Mouse (Mus musculus) erythroblast, adult 5-6 weeks (primary cell): ENCODE data around the gene Aldh5a1. TPM values are rescaled to one million over a fixed set of nuclear protein-coding genes. Genes with fewer than 3 reads are reported as not detected.
A peak's percentile ranks its signal among the peaks of the same experiment; 100 is the strongest.
"Not testable (repeated sequence)": the region's sequence is repeated elsewhere in the genome, so short reads cannot be mapped to it uniquely, and the experiment has no call there.

Experiments used
- ATAC-seq: replicated peaks from 2 replicates; pipeline ENCODE4 v1.8.0; 2016; ENCODE audit warnings: moderate number of reproducible peaks, mild to moderate bottlenecking, moderate TSS enrichment, inconsistent platforms; ENCODE audit not compliant: poor library complexity, low FRiP score, severe bottlenecking
- total RNA-seq, 2 experiments: library from RNA; stranded (forward) in 1 of 2; stranded (reverse) in 1 of 2; fragments of 150-400 nt in 1 of 2; fragments of 200-764, 138-1000 nt in 1 of 2; gene quantifications; 2 replicates each; pipeline versions ENCODE4 v1.2.3 to v1.2.4; 2015 to 2017; ENCODE audit warnings: low replicate concordance in 2 of 2

Aldh5a1 gene
- total RNA-seq (2015; ENCODE audit: low replicate concordance) (0.21 and 0.38 TPM in 2 replicates), total RNA-seq (2017; ENCODE audit: low replicate concordance) (0.56 TPM in 1 of 2 replicates, not detected in the other)

DNA sequence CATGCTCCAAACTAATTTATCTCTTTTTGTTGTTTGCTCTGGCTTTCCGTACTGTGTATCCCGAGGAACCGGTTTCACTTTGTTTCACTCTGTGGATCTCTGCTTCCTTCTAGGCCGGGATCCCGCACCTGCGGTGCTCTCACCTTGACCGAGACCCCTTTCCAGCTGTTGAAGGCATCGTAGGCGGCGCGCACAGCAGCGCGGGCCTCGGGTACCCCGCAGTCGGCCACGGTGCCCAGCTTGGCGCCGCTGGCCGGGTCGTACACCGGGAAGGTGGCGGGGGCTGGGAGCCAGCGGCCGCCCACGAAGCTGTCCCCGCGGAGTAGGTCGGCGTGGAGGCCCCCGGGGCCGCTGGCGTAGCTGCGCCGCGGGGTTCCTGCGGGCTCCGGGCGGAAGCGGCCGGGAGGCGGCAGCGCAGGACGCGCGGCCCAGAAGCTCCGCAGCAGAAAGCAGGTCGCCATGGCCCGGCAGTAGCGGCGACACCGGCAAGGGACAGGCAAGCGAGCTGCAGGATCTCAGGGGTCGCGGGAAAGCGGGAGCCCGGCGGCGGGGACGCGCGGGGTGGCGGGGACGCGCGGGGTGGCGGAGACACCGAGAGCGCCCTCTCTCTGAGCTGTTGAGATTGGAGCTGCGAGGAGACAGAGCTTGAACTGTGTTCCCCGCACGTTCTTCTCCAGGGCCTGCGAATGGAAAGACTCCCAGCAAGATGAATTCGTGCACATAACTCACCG, at the start of gene Aldh5a1:
Gene Aldh5a1 (minus strand): TSS at position 554 of the 731 bp plus-strand sequence.
- no peak for ATAC-seq

DNA sequence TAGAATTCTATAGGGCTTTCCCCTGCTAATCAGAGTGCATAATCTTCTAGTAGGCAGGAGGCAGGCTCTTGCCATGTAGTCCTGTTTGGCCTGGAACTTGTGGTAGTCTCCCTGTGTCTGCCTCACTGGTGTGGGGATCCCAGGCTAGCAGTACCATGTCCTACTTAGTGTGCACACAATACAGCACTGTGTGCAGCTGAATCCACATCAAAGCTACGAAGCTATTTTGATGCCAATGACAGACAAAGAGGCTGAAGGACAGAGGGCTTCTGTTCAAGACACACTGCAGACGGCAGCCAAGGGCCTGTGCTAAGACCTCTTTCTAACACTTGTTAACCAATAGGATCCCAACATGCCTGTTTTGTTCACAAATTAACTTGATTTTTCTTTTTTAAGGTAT, 48.0 kb upstream of the Aldh5a1 start:
- no peak for ATAC-seq

DNA sequence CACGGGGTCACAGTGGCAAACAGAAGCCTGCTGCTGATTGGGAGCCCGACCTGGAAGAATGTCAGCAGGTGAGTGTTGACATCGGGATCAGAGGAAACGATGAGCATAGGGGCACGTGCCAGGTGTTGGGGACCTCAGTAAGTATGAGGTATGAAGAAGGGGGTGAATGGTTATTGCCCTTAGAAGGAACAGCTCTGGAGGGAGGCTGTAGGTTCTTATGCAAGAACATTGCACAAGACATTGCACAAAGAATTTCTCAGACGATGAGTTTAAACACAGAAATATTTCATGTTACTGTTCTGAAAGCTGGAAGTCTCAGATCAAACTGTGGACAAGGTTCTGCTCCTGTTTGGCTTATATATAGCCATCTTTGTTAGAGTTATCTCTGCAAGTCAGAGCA, 43.6 kb upstream of the Aldh5a1 start:
- ATAC-seq = no peak

DNA sequence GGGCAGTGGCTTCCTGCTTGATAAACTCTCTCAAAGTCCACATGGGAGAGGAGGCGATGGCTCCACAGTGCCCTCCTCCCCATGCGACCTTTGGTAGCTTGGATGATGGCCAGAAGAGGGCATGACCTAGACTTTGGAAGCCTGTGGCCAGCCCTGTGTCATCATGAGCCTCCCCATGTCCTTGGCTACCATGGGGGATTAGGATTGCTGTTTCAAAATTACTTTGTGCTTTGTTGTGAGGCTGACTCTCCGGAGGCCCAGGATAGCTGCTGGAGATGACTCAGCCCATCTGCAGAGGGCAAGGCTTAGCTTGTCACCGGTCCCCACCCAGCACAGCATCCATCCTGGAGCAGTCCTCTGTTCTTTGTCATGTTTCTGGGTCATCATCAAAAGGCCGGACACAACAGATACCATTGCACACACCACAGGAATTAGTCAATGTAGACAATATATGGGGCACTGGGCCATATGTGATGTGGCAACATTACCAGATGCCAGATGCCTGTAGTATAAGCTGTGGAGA, 40.4 kb upstream of the Aldh5a1 start:
- no peak for ATAC-seq

DNA sequence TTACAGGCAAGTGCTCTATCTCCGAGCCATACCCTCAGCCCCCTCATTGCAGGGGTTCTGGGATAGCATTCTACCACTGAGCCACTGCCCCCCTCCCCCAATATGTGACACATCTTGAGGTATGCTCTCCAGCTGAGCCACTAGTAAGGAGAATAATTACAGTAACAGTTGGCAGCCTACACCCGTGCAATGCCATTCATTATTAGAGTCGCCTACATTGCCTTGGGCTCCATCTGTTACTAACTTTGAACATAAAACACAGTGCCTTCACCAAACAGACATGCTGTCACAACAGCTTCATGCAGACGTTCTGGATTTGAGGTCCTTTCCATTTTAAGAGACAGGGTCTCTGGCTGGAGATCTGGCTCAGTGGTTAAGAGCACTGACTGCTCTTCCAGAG, 38.9 kb upstream of the Aldh5a1 start:
- ATAC-seq = no peak

DNA sequence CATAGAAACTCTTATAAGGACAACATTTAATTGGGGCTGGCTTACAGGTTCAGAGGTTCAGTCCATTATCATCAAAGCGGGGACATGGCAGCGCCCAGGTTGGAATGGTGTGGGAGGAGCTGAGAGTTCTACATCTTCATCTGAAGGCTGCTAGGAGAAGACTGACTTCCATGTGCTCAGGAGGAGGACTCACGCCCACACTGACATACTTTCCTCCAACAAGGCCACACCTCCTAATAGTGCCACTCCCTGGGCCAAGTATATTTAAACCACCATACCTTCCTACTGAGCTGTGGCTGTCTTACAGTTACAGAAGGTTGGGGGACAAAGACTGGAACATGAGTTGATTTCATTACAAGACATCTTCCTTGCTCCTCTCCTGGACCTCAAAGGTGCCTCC, 34.3 kb upstream of the Aldh5a1 start:
- ATAC-seq = not testable (repeated sequence)

DNA sequence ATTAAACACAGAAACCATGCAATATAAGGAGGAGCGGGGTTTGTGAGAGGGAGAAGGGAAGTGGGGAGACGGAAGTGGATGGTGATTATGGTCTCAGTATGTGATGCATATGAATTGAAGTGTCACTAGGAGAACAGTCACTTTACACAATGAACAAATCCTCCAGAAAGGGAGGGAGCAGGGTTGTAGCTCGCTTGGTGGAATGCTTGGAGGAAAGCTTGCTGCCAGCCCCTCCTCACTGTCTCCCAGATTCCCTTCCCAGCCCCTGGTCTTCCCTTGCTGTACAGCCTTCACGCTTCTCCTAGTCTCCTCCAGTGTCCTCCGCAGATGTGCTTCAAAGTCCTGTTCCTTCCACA, 28.4 kb upstream of the Aldh5a1 start:
- ATAC-seq = no peak

DNA sequence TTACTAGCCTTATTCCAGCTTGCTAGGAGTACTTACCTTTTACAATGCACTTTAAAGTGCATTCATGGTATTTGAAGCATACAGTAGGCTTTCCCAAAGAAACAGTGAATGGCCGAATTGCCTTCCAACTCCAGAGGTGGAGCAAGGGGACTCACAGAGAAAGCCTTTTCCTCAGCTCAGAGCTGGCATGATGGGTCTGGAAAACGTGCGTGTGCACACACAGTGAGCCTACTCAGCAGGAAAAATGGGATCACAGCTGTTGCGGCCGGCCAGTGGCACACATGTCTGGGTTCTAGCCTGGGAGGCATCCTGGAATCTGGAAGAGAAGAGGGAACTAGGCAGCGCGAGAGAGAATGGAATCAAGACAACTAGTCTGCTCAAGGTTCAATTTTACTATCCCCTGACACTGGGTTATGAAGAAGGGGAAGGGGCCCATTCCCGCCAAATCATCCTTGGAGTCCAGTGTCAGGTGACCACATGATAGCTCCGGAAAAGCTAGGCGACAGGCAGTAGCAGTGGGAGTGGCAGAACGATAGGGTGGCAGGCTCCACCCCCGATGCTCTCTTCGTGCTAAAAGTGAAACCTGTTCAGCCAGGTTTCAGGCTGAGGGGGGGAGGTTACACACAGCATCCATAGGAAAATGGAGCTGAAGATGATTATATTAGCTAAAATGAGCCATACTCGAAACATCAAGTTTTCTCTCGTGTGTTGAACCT, 27.8 kb upstream of the Aldh5a1 start:
- peak; percentile 64 for ATAC-seq

DNA sequence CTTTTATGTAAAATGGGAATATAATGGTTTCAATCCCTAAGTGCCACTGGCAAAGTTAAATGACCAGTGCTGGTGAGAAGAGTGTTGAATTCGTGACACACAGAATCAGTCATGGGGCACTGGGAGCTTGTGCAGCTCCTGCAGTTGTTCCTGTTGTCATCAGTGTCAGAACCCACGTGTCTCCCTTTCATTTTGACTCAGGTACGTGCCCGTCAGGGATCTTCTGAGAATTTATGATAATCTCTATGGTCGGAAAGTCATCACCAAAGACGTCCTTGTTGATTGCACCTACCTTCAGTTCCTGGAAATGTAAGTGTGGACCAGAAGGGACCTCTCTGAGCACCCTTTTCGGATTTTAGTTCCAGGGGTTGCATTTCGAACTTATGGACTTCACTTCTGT, 24.7 kb upstream of the Aldh5a1 start:
- no peak for ATAC-seq

DNA sequence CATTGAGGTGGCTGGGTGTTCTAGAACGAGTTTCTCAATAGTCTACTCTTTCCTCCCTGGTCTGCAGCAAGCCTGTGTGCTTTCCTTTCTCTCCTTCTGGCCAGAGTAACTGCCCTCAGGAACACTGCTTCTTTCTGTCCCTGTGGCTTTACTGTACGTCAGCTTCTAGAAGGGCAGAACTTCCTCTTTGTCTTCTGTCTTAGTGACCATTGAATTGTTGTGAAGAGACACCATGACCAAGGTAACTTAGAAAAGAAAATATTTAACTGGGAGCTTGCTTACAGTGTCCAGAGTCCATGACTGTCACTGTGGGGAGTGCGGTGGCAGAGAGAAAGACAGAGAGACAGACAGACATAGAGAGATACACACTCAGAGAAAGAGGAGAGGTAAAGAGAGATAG, 22.6 kb upstream of the Aldh5a1 start:
- ATAC-seq = no peak

DNA sequence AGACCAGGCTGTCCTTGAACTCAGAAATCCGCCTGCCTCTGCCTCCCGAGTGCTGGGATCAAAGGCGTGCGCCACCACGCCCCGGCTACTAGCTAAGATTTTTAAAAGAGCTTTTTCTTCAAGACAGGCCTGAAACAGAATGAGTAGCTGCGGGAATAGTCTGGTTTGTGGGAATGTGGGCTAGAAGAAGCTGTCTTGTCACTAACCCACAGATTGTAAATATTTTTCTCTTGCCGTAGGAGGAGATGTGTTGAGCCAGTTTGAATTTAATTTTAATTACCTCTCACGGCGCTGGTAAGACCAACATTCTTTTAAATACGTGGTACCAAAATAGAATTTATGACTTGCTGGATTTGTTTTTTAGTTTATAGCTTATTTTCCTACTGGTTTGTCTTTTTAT, 21.2 kb upstream of the Aldh5a1 start:
- ATAC-seq = no peak

DNA sequence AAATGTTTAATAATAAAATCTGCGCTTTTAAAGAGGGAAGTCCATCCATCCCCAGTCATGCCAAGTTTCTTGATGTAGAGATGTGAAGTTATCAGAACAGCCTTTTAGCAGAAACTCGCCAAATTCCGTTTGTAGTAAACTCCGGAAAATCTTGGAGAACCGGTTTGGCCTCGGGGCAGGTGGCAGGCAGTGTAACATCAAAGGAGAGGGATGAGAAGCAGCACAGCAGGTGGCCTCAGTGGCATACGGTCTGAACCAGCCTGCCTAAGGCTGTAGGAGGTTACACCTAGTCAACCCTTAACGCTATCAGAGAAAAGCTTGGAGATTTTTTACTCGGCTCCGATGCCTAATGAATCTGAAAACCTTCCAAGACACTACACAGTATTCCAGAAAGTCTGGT, 18.0 kb upstream of the Aldh5a1 start:
- no peak for ATAC-seq

DNA sequence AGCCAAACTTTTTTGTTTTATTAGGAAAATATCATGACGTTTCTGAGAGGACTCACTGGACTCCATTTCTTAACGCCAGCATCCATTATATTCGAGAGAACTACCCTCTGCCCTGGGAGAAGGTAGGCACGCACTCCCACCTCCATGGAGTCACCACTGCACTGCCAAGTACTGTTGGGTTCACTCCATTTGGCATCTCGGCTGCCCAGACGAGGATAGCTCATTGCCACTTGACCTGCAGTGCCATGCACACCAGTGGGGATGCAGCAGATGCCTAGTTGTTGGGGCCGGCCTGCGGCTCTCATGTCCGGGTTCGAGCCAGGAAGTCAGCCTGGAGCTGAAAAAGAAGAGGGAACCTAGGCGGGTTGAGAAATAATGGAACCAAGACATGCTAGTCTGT, 17.6 kb upstream of the Aldh5a1 start:
- no peak for ATAC-seq

DNA sequence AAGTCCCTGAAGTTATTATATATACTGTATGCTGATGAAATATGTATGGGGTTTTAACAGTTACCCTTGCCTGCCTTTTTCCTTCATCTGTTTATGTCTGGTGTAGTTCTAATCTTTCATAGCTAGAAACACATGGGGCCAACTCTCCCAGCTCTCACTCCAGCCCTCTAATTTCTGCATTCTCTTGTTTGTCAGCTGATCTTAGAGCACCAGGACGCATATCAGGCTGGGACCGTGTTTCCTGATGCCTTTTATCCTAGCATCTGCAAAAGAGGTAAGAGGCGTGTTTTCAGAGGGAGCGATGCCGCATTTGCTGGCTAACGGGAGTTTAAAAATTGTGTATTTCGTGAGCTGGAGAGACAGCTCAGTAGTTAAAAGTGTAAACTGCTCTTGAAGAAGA, 15.2 kb upstream of the Aldh5a1 start:
- no peak for ATAC-seq

DNA sequence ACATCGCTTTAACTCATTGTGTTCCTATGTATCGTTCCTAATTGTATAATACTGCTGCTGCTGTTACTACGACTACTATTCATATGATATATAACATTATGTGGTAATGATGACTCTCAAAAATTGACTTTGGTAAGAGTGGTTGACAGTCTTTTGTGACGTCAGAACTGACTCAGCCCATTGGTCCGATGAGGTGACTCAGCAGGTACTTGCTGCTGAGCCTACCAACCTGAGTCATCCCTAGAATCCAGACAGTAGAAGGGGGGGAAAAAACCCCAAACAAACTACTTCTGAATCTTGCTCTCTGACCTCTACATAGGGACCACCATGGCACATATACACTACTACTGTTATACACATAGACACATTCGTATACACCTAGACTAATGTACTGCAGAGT, 11.4 kb upstream of the Aldh5a1 start:
- ATAC-seq = no peak

DNA sequence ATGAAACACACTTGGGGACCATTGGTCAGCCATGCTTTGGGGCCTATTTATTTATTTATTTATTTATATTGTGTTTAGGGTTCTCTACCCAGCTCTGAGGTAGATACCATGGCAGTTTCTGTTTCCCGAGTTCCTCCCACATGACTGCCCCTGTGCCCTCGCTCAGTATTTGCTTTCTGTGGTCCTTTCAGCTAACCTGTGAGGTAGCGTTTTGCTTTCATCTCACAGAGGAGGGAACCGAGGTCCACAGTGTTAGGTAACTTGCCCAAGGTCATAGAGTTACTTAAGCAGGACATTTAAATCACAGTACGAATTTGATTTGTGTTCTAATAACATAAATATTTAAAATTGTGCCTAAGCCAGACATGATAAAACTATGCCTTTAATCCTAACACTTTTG, 9.7 kb upstream of the Aldh5a1 start:
- no peak for ATAC-seq

DNA sequence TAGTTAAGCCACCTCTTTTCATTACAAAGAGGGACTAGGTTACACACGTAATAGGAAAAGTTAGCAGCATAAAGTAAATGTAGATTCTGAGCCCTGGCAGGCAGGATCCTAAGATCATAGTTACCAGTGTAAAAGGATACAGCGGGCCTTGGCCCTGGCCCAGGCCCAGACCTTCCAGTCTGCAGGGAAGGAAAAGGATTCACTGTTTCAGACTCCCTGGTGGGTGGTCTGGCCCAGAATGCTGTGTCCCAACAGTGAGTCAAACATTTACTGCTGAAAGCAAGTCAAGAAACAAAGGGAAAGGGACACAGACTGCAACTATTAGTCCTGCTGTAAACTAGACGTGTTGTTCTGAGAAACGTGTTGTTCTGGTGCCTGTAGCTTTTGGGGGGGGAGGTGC, 8.1 kb upstream of the Aldh5a1 start:
- ATAC-seq = no peak

DNA sequence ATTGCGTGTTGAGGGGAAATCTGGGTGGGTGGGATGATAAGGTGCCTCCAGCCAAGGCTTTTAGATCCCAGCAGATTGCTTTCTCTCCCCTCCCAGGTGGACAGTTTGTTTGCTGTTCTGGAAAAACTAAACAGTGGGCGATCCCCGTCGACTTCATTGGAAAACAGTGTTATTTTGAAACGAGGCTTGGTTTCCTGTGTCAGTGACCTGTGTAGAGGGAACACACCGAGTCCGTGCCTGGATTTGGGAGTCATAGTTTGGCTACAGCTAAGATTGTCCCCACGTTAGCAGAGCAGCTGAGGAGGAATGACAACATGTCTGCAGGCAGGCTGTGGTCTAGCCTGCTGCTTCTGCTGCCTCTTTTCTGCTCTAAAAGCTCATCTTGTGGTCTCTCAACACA, 5.8 kb upstream of the Aldh5a1 start:
- no peak for ATAC-seq

DNA sequence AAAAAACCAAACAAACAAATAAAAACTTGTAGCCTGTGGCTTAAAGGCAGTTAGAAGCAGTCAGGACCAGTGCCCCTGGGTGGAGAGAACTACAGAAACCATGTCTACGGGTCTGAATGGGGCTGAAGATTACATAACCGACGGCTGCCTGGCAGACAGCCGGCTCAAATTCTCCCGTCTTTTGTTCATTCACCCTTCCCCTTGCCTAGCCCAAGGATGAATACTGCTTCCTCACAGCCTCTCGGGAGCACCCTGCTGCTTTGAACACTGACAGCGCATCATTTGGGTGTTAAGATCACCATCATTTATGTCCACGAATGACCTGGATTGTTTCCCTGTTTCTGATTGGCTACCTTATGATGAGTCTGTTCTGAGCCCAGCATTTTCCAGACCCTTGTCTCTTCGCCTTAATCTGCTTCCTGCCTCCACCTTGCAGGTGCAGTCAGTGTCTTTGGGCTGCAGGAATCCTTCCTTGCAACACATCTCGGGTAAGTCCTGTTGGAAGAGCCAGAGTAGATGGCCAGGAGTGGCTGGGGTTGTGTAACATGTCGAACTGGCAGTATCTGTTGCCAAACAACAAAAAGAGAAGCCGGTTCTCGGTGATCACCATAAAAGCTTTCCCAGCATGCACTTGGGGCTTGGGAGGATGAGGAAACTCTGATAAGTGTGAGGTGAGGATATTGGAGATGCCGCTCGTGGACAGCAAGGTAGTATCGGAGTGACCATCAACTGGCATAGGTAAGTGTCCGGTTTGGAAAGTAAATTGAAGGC, 5.2 kb upstream of the Aldh5a1 start, which contains the start of gene Gpld1:
Gene Gpld1 (plus strand): TSS at position 641 of the 771 bp plus-strand sequence.
- no peak for ATAC-seq

DNA sequence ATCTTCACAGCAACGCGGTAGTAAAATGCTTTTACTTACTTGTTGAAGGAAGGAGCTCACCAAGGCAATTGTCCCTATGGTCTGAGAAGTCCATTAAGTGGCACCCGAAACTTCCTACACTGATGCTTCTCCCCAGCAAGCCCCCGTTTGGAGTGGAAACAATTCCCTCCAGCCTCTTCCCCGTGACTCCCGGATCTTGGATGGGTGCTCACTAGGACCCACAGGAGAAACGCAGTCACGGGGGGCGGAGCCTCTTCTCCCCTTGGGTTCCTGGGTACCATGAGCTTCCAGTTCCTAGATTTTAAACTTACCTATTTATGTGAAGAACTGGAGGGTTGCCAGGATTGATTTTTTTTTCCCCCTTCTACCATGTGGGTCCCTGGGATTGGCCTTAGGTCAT, 2.0 kb upstream of the Aldh5a1 start:
- ATAC-seq = no peak

DNA sequence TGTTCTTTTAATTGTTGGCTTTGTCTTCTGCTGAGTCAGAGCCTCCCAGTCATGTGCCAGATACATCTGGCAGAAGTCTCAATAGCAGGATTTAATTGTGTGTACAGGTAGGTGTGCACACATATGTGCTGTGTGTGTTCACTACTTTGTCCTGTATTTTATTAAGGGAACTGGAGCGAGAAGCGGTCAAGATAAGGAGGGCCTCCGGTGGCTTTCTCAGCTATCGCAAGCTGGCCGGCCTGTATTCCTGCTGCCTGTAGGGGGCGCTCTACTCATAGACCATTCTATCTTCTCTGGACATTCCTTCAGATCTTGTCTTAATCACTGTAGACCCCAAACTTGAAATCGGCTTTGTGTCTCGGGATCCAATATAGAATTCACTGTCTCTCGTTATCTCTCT, 1.2 kb upstream of the Aldh5a1 start:
- no peak for ATAC-seq
